Mouse (Mus musculus): ENCODE results near the gene Olfr668. TPM values are rescaled to one million over a fixed set of nuclear protein-coding genes. Genes with fewer than 3 reads are reported as not detected.
"Not testable (repeated sequence)": the region's sequence is repeated elsewhere in the genome, so short reads cannot be mapped to it uniquely, and the experiment has no call there.

The Olfr668 gene
- total RNA-seq (2021): not detected

DNA sequence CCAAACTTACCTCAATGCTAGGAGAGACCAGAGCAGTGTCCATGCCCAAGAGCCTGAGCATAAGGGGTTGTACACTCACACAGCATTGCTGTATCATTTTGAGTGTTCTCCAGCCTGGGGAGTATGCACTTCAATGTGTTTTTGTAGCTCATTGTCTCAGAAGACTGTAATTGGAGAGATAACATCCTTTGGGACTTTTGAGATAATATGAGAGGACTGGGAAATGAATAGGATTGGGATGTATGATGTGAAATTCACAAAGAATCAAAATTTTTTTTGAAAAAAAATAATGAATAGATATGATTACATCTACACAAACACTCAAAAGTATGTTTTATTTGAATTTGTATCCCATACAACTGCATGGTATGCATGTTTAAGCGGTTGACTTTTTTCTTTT, at the start of gene Olfr668:
Olfr668 (minus strand) TSS at position 101 of the 400 bp plus-strand sequence.
- intact Hi-C loops (cut with DNase I): no loop called here
- no peak for DNase-seq (ENCODE audit: extremely low spot score in 1 of 2, low spot score in 2 of 2)

DNA sequence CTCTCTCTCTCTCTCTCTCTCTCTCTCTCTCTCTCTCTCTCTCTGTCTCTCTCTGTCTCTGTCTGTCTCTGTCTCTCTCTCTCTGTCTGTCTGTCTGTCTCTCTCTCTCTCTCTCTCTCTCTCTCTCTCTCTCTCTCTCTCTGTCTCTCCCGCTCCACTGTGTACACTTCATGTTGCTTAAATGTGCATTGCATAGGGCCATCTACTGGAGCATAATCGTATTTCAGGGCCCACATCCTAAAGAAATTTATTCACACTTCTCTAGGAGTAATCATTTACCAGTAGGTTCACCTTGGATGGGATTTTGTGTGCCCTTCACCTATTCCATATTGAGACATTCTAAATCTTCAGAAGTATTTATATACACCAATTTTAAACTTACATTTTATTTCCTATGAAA, 44.6 kb upstream of the Olfr668 start:
- intact Hi-C loops (cut with DNase I); DNase-seq (ENCODE audit: extremely low spot score in 1 of 2, low spot score in 2 of 2): not testable (repeated sequence)

DNA sequence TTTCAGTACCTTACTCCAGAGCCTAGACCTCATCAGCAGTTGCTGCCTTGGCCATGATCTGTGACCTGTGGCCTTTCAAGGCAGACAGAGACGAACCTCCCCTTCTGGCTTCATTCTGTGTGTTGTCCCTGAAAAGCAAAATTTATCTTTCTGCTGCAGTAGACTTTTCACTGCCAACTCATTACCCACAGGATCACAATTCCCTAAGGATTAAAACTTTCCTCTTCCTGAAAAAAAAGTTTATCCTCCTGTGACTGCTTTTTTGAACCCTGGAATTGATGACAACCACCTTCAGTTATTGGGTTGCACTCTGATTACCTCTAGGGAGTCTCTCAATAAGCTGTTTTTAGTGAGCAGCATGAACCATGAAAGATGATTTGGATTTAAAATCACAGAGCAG, 34.7 kb upstream of the Olfr668 start, which contains the start of gene Olfr670:
Olfr670 (minus strand) TSS at position 101 of the 400 bp plus-strand sequence.
- intact Hi-C loops (cut with DNase I): no loop called here
- no peak for DNase-seq (ENCODE audit: extremely low spot score in 1 of 2, low spot score in 2 of 2)

DNA sequence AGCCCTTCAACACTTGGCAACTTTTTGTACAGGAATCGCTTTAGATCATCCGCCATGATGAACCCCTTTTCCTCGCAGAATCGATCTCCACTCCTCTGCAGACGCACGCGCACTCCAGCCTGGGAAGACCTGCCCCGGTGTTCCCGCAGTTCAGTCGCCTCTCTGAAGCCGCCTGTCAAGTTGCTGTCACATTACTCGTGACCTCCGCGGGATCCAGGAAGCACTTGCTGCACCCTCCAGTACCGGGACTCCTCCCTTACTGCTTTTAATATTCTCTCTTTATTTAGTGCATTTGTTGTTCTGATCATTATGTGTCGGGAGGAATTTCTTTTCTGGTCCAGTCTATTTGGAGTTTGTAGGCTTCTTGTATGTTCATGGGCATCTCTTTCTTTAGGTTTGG, 22.4 kb upstream of the Olfr668 start:
- intact Hi-C loops (cut with DNase I); DNase-seq (ENCODE audit: extremely low spot score in 1 of 2, low spot score in 2 of 2): not testable (repeated sequence)

DNA sequence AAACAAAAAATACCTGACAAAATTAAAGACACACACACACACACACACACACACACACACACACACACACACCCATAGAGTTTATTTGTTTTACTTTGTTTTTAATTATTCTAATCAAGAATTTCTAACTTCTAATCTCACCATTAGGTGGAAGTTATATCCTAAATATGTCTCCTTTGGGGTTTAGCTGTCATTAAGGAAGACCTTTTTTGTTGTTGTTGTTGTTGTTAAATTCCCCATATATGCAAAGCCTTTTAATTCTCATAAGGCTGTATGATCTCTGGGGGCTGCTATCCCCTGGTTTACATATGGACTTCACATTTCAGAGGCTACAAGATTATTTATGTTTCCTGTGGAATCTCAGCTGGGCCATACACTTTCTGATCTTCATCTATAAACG, 6.1 kb upstream of the Olfr668 start, which contains the start of gene Olfr669:
Olfr669 (plus strand) TSS at position 301 of the 400 bp plus-strand sequence.
- intact Hi-C loops (cut with DNase I): no loop called here
- DNase-seq (ENCODE audit: extremely low spot score in 1 of 2, low spot score in 2 of 2): no peak

DNA sequence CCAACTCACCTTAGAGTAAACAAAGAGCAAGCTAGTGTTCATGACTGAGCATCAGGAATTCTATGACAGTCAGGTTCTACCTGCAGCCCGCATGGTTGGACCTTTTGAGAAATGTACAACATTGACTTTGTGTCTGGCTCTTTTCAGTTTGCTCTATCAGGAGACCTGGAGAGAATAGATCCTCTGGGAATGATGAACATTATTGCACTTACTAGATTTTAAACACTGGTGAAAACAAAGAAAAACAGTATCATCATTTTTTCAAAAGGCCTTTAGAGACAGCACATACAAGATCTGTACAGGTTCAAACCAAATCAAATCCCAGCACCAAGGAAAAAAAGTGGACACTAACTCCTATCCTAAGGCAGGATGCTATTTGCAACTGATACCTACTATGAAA, 6.5 kb downstream of the Olfr668 start, which contains the start of gene Olfr667:
Olfr667 (minus strand) TSS at position 101 of the 400 bp plus-strand sequence.
- intact Hi-C loops (cut with DNase I): no loop called here
- DNase-seq (ENCODE audit: extremely low spot score in 1 of 2, low spot score in 2 of 2): no peak

DNA sequence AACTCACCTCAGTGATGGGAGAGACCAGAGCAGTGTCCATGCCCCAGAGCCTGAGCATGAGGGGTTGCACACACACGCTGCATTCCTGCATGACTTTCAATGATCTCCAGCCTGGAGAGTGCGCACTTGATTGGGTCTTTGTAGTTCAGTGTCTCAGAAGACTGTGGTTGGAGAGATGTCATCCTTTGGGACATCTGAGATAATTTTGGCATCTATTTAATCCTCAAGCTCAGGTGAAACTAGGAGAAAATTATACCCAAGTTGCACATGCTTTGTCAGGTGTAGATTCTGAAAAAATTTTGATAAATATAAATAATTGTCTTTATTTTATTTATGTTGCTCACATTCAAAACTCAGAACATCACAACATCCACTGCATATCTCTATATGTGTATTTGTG, 32.0 kb downstream of the Olfr668 start, which contains the start of gene Olfr666:
Olfr666 (minus strand) TSS at position 101 of the 400 bp plus-strand sequence.
- intact Hi-C loops (cut with DNase I): no loop called here
- DNase-seq (ENCODE audit: extremely low spot score in 1 of 2, low spot score in 2 of 2): no peak

DNA sequence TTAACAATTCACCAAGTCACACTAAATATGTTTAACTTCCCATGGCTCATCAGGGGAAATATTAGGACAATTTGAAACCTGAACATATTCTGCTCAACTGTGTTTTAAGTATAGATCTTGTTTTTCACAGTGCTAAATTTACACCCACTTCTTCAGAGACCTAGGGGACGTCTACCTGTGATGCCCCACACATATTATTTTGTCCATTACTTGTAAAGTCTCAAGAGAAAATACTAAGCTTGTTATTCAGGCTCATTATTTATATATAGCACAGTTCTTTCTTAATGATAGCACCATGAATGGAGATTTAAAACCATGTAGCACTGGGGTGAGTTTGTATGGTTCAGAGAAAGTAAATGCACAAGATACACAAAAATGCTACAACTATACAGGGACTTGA, 50.1 kb downstream of the Olfr668 start, which contains the start of gene Olfr665:
Olfr665 (plus strand) TSS at position 301 of the 400 bp plus-strand sequence.
- DNase-seq (ENCODE audit: extremely low spot score in 1 of 2, low spot score in 2 of 2): no peak
- intact Hi-C loops (cut with DNase I): no loop called here

Other genes starting within 250 kb of the Olfr668 start
- gene Olfr661, start 241.6 kb downstream of the Olfr668 start, total RNA-seq (2021): not detected
- gene Usp17le, start 150.6 kb downstream of the Olfr668 start, total RNA-seq (2021): not detected
- not detected for gene Usp17lb, start 85.5 kb downstream of the Olfr668 start, total RNA-seq (2021)
- gene Usp17la, start 71.0 kb downstream of the Olfr668 start, total RNA-seq (2021): not detected
- gene Olfr665, start 50.0 kb downstream of the Olfr668 start, total RNA-seq (2021): not detected
- not detected for gene Olfr666, start 32.1 kb downstream of the Olfr668 start, total RNA-seq (2021)
- gene Olfr667, start 6.6 kb downstream of the Olfr668 start, total RNA-seq (2021): not detected
- not detected for gene Olfr669, start 6.2 kb upstream of the Olfr668 start, total RNA-seq (2021)
- not detected for gene Olfr670, start 34.6 kb upstream of the Olfr668 start, total RNA-seq (2021)
- not detected for gene Olfr671, start 51.1 kb upstream of the Olfr668 start, total RNA-seq (2021)
- gene Olfr672, start 74.0 kb upstream of the Olfr668 start, total RNA-seq (2021): not detected
- gene Olfr675, start 100.4 kb upstream of the Olfr668 start, total RNA-seq (2021): not detected
- not detected for gene Olfr676, start 104.6 kb upstream of the Olfr668 start, total RNA-seq (2021)
- not detected for gene Olfr677, start 123.3 kb upstream of the Olfr668 start, total RNA-seq (2021)
- gene Olfr678, start 136.4 kb upstream of the Olfr668 start, total RNA-seq (2021): not detected
- gene Olfr679, start 153.1 kb upstream of the Olfr668 start, total RNA-seq (2021): not detected
- not detected for gene Olfr680-ps1, start 164.8 kb upstream of the Olfr668 start, total RNA-seq (2021)
- gene Olfr681, start 188.8 kb upstream of the Olfr668 start, total RNA-seq (2021): not detected
- not detected for gene Olfr683, start 219.0 kb upstream of the Olfr668 start, total RNA-seq (2021)
- not detected for gene Olfr684, start 235.6 kb upstream of the Olfr668 start, total RNA-seq (2021)

Measured in left cerebral cortex, postnatal 10 days (tissue).